Mouse (Mus musculus) neural tube, embryonic 10.5 days (tissue): ENCODE results near the gene Tmub1.

ENCODE experiments used
- DNase-seq: peaks from one replicate; pipeline ENCODE4 v3.0.0-alpha.2; 2017; ENCODE audit warnings: low spot score; ENCODE audit errors: extremely low spot score

The Tmub1 gene

GRCm38 (mm10) chr5:24447624-24448298 is at the start of gene Tmub1:
Gene Tmub1, minus strand, starts transcription at chr5:24447854.
- DNase-seq, result peak; percentile 83

GRCm38 (mm10) chr5:24496756-24497155 is 49.1 kb upstream of the Tmub1 start:
- DNase-seq, result no peak

DNA sequence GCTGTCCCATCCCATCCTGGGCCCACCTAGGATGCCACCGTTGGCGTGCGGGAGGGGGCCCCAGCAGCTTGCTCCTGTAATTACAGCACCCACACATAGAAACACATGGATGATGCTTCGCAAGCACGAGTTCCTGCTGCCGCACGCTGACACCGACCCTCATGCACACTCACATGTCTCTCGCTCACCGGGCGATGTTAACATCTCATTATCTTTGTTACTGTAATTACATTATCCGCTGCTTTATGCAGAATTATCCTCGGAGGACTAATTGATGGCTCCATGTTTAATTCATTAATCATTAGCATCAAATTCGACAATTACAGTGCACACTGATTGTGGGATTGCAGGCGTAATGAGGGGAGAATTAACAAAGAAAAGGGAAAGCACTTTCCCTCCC is 47.4 kb upstream of the Tmub1 start:
- DNase-seq, result no peak

- no peak for DNase-seq
These were observed 45.1 kb upstream of the Tmub1 start for GRCm38 (mm10) chr5:24492546-24493285.

DNA sequence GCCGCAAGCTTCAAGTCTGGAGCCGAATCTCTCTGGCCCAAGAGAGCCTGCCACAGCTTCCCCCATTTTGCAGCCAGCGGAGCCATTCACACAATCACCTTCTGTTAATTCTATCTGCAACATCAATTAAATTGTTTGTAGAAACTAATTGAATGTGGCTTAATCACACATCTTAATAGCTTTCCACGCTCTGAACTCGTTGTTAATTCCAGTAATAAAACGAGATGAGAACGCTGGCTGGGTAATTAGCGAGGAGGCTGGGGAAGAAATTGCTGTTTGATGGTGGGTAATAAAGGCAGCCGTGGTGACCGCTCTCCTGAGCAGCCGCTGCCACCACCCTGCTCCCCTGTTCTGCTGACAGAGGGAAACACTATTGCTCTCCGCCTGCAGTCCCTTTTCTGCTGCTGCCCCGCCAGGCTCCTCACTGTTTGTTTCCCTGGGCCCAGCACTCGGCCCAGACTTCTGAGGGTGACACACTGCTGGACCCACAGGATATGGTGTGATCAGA is 42.8 kb upstream of the Tmub1 start:
- no peak for DNase-seq

GRCm38 (mm10) chr5:24486738-24487137 is 39.1 kb upstream of the Tmub1 start:
- DNase-seq, result no peak

GRCm38 (mm10) chr5:24486097-24486496 is 38.4 kb upstream of the Tmub1 start:
- peak; percentile 89 for DNase-seq

- DNase-seq, result no peak
These were observed 37.3 kb upstream of the Tmub1 start for GRCm38 (mm10) chr5:24484963-24485362.

DNA sequence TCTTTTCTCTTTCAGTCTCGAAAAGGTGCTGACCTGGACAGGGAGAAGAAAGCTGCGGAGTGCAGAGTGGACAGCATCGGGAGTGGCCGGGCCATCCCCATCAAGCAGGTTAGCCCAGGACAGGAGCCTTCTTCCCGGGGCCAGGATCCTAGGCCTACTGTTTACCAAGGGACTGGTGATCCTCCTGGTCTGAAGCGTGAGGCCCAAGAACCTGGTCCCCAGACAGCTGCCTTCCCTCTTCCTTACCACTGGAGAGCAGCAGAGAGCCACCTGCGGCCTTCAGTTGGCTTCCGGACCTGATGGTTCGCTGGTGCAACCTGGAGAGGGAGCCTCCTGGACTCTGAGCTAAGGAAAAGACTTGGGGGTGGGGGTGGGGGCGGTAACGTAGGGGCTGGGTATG is 35.7 kb upstream of the Tmub1 start:
- peak; percentile 69 for DNase-seq

GRCm38 (mm10) chr5:24482247-24483079 is 34.8 kb upstream of the Tmub1 start:
- no peak for DNase-seq

- DNase-seq, result peak; percentile 80
These were observed 34.0 kb upstream of the Tmub1 start for GRCm38 (mm10) chr5:24481647-24482046.

DNA sequence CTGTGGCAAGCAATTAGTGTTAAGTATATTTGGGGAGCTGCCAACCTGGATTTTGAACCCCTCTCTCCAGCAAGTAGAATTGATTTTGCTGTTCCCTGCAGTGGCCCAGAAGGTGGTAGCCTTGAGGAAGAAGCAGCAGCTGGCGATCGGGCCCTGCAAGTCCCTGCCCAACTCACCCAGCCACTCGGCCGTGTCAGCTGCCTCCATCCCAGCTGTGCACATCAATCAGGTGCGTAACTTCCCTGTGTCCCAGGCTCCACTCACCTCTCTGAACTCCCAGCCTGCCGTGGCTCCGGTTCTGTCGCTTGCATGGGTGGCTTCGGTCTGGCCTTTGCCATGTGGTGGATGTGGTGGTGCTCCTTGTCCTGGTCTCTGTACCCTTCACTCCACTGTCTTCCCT is 30.3 kb upstream of the Tmub1 start:
- DNase-seq, result no peak

GRCm38 (mm10) chr5:24475476-24476241 is 28.0 kb upstream of the Tmub1 start:
- DNase-seq, result no peak

- peak; percentile 58 for DNase-seq
These were observed 27.1 kb upstream of the Tmub1 start for GRCm38 (mm10) chr5:24474723-24475261.

GRCm38 (mm10) chr5:24474025-24474722 is 26.5 kb upstream of the Tmub1 start:
- peak; percentile 54 for DNase-seq

GRCm38 (mm10) chr5:24472884-24473619 is 25.4 kb upstream of the Tmub1 start:
- no peak for DNase-seq

DNA sequence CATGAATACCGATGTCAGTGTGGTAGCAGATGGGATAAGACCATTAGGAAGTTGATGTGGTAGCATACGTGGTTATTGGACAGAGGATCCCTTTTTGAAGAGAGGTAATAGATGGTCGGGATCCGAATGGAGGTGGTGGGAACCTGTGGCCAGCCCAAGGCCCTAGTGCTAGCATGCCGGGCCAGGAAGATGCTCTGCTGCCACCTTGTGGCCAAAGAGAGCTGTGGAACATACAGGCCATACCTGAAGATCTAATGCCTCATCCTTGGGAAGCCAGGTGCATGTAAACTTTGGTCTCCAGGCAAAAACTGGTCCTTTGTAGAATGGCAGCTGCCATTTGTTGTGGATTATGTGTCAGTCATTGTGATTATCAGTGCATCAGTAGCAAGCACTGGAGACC is 22.9 kb upstream of the Tmub1 start:
- DNase-seq, result peak; percentile 82

DNA sequence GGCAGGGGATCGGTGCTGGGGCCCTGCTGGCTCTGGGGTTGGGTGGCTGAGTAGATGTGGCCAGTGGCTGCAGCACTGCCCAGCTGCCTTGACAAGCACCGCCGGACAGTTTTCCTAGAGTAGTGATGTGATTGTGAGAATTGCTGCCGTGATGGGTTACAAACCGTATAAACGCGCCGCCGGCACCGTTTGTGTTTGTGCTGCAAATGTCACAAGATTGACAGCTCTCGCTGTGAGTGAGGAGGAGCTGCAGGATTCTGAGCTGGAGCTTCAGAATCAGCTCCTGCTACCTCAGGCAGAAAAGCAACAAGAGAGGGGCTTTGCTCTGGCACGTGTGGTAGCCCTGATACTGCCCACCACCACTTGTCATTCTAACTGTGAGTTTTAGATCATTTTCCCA is 19.1 kb upstream of the Tmub1 start:
- DNase-seq, result no peak

DNA sequence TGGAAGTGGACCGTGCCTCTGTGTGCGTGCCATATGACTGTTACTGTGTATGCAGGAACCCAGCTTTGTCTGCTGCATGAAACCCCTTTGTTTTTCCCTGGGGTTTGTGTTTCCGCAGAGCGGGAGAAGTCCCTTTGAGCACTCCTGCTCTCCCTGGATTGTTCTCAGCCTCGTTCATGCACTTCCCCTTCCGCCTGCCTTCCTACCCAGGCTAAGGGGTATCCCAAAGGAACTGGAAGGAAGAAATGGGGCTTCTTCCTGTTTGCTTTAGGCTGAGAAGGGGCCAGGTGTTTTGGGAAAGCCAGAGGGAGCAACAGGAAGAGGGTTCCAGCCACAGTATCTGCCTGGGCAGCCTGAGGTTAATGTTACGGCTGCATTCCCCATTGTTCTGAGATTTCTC is 8.0 kb upstream of the Tmub1 start:
- DNase-seq, result no peak

DNA sequence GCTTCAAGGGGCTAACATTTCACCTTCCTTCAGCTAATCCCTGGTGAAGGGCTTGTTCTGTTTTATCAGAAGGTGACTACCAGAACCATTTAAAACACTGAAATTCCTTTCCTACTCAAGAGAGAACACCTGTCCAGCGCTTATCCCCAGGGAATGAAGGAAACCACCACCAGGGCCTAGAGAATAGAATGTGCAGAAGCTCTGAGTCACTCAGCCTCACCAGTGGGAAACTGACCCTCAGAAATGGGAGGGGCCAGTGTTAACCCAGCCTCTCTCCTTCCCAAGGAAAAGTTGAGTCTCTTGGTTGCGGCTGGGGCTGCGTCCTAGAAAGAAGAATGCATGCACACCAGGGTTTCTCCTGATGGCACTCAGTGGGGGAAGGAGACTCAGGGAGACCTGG is 7.4 kb upstream of the Tmub1 start:
- DNase-seq, result no peak
